Mouse (Mus musculus) kidney, adult 2 months (tissue): ENCODE measurements at regions not wholly inside any gene's neighbourhood (a gene's known extent, or its start where the extent isn't known, plus 50 kb on each side); places are given as distances from the start of the nearest gene placed in this dataset.

ENCODE experiments used
- DNase-seq: peaks from one replicate; pipeline ENCODE4 v3.0.0; 2021
- H3K27ac ChIP-seq: fragments of 200-500 bp; 2 replicates; pipeline ENCODE4 v1.5.1; 2012; ENCODE audit warnings: low read depth, low read length, control low read depth, inconsistent platforms; ENCODE audit not compliant: insufficient read depth
- H3K27me3 ChIP-seq: fragments of 200-500 bp; replicated peaks from 2 replicates; pipeline ENCODE4 v1.6.1; 2012; ENCODE audit warnings: mild to moderate bottlenecking, moderate library complexity, low read length, inconsistent platforms; ENCODE audit not compliant: control insufficient read depth, insufficient read depth
- H3K36me3 ChIP-seq: fragments of 200-500 bp; 2 replicates; pipeline ENCODE4 v1.6.1; 2012; ENCODE audit warnings: mild to moderate bottlenecking, moderate library complexity, low read length, inconsistent platforms; ENCODE audit not compliant: control insufficient read depth, insufficient read depth
- H3K4me1 ChIP-seq: fragments of 200-500 bp; 2 replicates; pipeline ENCODE4 v1.6.1; 2011; ENCODE audit warnings: low read length; ENCODE audit not compliant: control insufficient read depth, insufficient read depth
- H3K4me3 ChIP-seq: fragments of 200-500 bp; 2 replicates; pipeline ENCODE4 v1.5.1; 2011; ENCODE audit warnings: mild to moderate bottlenecking, low read depth, low read length, control low read depth; ENCODE audit not compliant: insufficient read depth
- CTCF ChIP-seq: fragments of 200-500 bp; conservative IDR thresholded peaks from 2 replicates; pipeline ENCODE4 v1.5.1; 2011; ENCODE audit warnings: low read depth, mild to moderate bottlenecking, control low read depth, low read length, moderate library complexity, mixed read lengths; ENCODE audit not compliant: insufficient read depth, insufficient read length
- POLR2A ChIP-seq: fragments of 200-500 bp; IDR thresholded peaks from one replicate; pipeline ENCODE4 v1.6.1; 2011; ENCODE audit warnings: low read depth, low read length, control low read depth
- WGBS: fragments of 180-500 bp; shearing (Covaris S2); methylation state at CpG from one replicate; pipeline ENCODE4 v1.1.7; 2018; 5-methylcytosine and 5-hydroxymethylcytosine counted together

- H3K27me3 ChIP-seq: no peaks in the 10 kb centered on the region
- no peak overlapping the region for H3K27ac ChIP-seq
- WGBS: 48% methylated on average over 6 of the region's 6 CpGs
- H3K4me1 ChIP-seq: no peaks in the 10 kb centered on the region
- H3K36me3 ChIP-seq: no peaks in the 10 kb centered on the region
- no peak overlapping the region for H3K4me3 ChIP-seq
- TF ChIP-seq CTCF: no peak
- no peak for TF ChIP-seq POLR2A
- no peak for DNase-seq
These were observed 58.4 kb upstream of the App start for GRCm38 (mm10) chr16:85231908-85232467.

- H3K27me3 ChIP-seq: no peaks in the 10 kb centered on the region
- H3K4me3 ChIP-seq: no peak overlapping the region
- no peak for TF ChIP-seq CTCF
- 40% methylated on average over 2 of the region's 2 CpGs for WGBS
- no peak overlapping the region for H3K27ac ChIP-seq
- H3K4me1 ChIP-seq: no peaks in the 10 kb centered on the region
- H3K36me3 ChIP-seq: no peaks in the 10 kb centered on the region
- no peak for DNase-seq
These were observed 57.8 kb upstream of the App start for GRCm38 (mm10) chr16:85231330-85231729.

GRCm38 (mm10) chr16:85224325-85224724, 50.8 kb upstream of the App start:
- Histone ChIP-seq H3K27ac (no peak overlapping the region), H3K4me1 (no peaks in the 10 kb centered on the region), H3K27me3 (no peaks in the 10 kb centered on the region), H3K36me3 (no peaks in the 10 kb centered on the region), H3K4me3 (no peak overlapping the region)
- TF ChIP-seq CTCF (no peak), POLR2A (no peak)
- 81% methylated on average over 2 of the region's 2 CpGs for WGBS
- no peak for DNase-seq
